Mouse (Mus musculus) central nervous system, embryonic 14 days (tissue): ENCODE results near the gene Vmn1r18. TPM values are rescaled to one million over a fixed set of nuclear protein-coding genes. Genes with fewer than 3 reads are reported as not detected.

ENCODE experiments used
- polyA plus RNA-seq: library from polyadenylated mRNA; depleted of rRNA; stranded (reverse); fragments of >200 nt; gene quantifications from 2 replicates; pipeline ENCODE4 v1.2.3, GENCODE M21; 2012; rRNA removed

Vmn1r18 gene
- not detected in 2 replicates for polyA plus RNA-seq

DNA sequence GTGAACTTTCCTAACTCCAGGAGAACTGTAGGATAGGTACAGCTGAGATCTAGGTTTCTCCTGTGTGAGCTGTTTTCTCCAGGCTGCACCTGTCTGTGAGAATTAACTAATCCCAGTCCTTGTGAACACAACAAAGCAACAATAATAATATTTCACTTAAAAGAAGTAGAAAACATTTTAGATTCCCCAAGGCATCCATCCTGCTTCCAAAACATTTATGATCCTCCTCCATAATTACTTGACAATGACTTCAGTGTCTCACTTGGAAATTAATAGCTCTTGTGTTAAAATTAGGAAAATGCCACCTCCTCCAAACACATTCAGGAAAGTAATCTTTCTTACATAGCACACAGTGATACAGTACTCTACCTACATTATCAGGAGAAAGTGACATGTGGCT, at the start of gene Vmn1r18:
Gene Vmn1r18 (minus strand): TSS at position 101 of the 400 bp plus-strand sequence.

GRCm38 (mm10) chr6:57428630-57429029, 33.0 kb upstream of the Vmn1r18 start, which contains the start of gene Vmn1r20:
TSS of gene Vmn1r20 (plus strand) at chr6:57428930.

DNA sequence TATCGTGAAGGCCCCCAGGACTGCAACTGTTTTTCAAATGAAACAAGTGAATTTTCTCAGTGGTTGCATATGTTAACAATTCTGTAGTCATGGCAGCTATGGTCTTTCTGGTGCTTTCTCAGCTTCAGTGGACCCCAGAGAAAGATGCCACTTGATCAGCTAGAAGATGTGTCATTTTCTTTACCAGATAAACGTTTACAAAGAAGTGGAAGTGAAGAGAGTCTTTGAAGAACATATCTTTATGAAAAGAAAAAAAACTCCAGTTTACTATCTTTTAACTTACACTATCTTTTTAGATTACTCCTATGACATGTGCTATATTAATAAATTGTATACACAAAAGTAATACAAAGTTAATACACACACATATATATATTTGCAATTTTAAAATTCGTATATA, 7.9 kb upstream of the Vmn1r18 start, which contains the start of gene Vmn1r19:
Gene Vmn1r19 (plus strand): TSS at position 301 of the 400 bp plus-strand sequence.

DNA sequence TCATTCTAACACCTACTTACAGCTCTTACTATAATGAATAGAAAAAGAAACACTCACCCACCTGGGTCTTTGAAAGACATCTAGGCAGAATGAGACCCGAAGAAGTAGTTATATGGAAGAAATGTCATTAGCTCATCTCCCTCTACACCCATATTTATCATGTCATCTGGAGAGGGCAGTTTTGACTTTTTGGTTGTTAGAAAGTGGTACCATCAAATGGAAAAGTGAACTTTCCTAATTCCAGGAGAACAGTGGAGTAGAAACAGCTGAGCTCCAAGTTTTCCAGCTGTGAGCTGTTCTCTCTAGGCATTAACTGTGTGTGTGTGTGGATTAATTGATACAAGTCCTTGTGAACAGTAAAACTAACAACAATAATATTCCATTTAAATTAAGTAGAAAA, 32.0 kb downstream of the Vmn1r18 start, which contains the start of gene Vmn1r17:
Gene Vmn1r17 (minus strand): TSS at position 101 of the 400 bp plus-strand sequence.

GRCm38 (mm10) chr6:57329394-57329793, 66.2 kb downstream of the Vmn1r18 start, which contains the start of gene Vmn1r16:
TSS of gene Vmn1r16 (minus strand) at chr6:57329494.

Other genes with a start within 250 kb of the Vmn1r18 start
- not detected in 2 replicates for gene Vmn1r12, start 238.9 kb downstream of the Vmn1r18 start, polyA plus RNA-seq
- gene Vmn1r13, start 192.5 kb downstream of the Vmn1r18 start, polyA plus RNA-seq = not detected in 2 replicates
- not detected in 2 replicates for gene Vmn1r14, start 164.1 kb downstream of the Vmn1r18 start, polyA plus RNA-seq
- gene Vmn1r15, start 137.8 kb downstream of the Vmn1r18 start, polyA plus RNA-seq = not detected in 2 replicates
- not detected in 2 replicates for gene Vmn1r16, start 66.3 kb downstream of the Vmn1r18 start, polyA plus RNA-seq
- not detected in 2 replicates for gene Vmn1r17, start 32.1 kb downstream of the Vmn1r18 start, polyA plus RNA-seq
- gene Vmn1r19, start 8.0 kb upstream of the Vmn1r18 start, polyA plus RNA-seq = not detected in 2 replicates
- not detected in 2 replicates for gene Vmn1r20, start 33.1 kb upstream of the Vmn1r18 start, polyA plus RNA-seq
- 4.3 and 5.5 TPM in 2 replicates for gene Ppm1k, start 139.7 kb upstream of the Vmn1r18 start, polyA plus RNA-seq
- 1.7 and 1.9 TPM in 2 replicates for gene Herc6, start 185.2 kb upstream of the Vmn1r18 start, polyA plus RNA-seq